Mouse (Mus musculus): ENCODE results near the gene Smim23. TPM values are rescaled to one million over a fixed set of nuclear protein-coding genes. Genes with fewer than 3 reads are reported as not detected.

The Smim23 gene
- total and polyA plus RNA-seq, 3 experiments: not detected

GRCm38 (mm10) chr11:32803658-32804057 lies 20.7 kb downstream of the Smim23 start:
- Histone ChIP-seq H3K4me1 (ENCODE audit: control insufficient read depth in 1 of 2, insufficient read depth in 2 of 2, low read length in 2 of 2) (no peaks in the 10 kb centered on the region), H3K4me3 (ENCODE audit: control insufficient read depth in 1 of 2, insufficient read depth in 1 of 2, low read depth in 2 of 2, low read length in 2 of 2) (no peak overlapping the region), H3K36me3 (ENCODE audit: control insufficient read depth in 1 of 2, insufficient read depth in 2 of 2, low read length in 2 of 2) (no peaks in the 10 kb centered on the region), H3K79me2 (ENCODE audit: control insufficient read depth, insufficient read depth, low read length, poor library complexity) (no peaks in the 10 kb centered on the region), H3K9me3 (replicated peaks; ENCODE audit: insufficient read depth, low read length) (no peaks in the 10 kb centered on the region), H3K27me3 (ENCODE audit: control insufficient read depth in 1 of 2, insufficient read depth in 2 of 2, low read length in 2 of 2) (no peaks in the 10 kb centered on the region; a peak in 1 of 4 replicates), H3K27ac (ENCODE audit: control insufficient read depth, low read depth, low read length) (no peak overlapping the region), H3K9ac (ENCODE audit: control insufficient read depth, low read depth, low read length, poor library complexity, severe bottlenecking) (no peak overlapping the region)
- no peak for DNase-seq (ENCODE audit: low read depth, low spot score)
- no peak for TF ChIP-seq MAZ (IDR thresholded peaks at IDR 0.05; ENCODE audit: low read depth, low read length)
- no peak for TF ChIP-seq ETS1 (IDR thresholded peaks at IDR 0.05; ENCODE audit: low read depth, low read length)

- Histone ChIP-seq H3K4me1 (ENCODE audit: control insufficient read depth in 1 of 2, insufficient read depth in 2 of 2, low read length in 2 of 2) (no peaks in the 10 kb centered on the region), H3K9ac (ENCODE audit: control insufficient read depth, low read depth, low read length, poor library complexity, severe bottlenecking) (no peak overlapping the region), H3K36me3 (ENCODE audit: control insufficient read depth in 1 of 2, insufficient read depth in 2 of 2, low read length in 2 of 2) (no peaks in the 10 kb centered on the region), H3K79me2 (ENCODE audit: control insufficient read depth, insufficient read depth, low read length, poor library complexity) (no peaks in the 10 kb centered on the region), H3K27me3 (ENCODE audit: control insufficient read depth in 1 of 2, insufficient read depth in 2 of 2, low read length in 2 of 2) (peaks cover 0 to 1% of the 10 kb centered on the region in 2 experiments; a peak in 2 of 4 replicates), H3K9me3 (replicated peaks; ENCODE audit: insufficient read depth, low read length) (no peaks in the 10 kb centered on the region), H3K27ac (ENCODE audit: control insufficient read depth, low read depth, low read length) (no peak overlapping the region), H3K4me3 (ENCODE audit: control insufficient read depth in 1 of 2, insufficient read depth in 1 of 2, low read depth in 2 of 2, low read length in 2 of 2) (no peak overlapping the region)
- TF ChIP-seq HCFC1 (IDR thresholded peaks at IDR 0.05; ENCODE audit: low read depth, low read length): no peak
- TF ChIP-seq USF2 (IDR thresholded peaks at IDR 0.05; ENCODE audit: borderline replicate concordance in 1 of 2, insufficient read depth in 1 of 2, low read depth in 1 of 2, low read length in 2 of 2): no peak
- no peak for TF ChIP-seq MAFK (IDR thresholded peaks at IDR 0.05; ENCODE audit: borderline replicate concordance, low read depth, low read length)
- DNase-seq (ENCODE audit: low read depth, low spot score): no peak
Observed at GRCm38 (mm10) chr11:32801715-32802114, 22.7 kb downstream of the Smim23 start.

GRCm38 (mm10) chr11:32800929-32801375 lies 23.5 kb downstream of the Smim23 start:
- H3K9me3 ChIP-seq (replicated peaks; ENCODE audit: insufficient read depth, low read length): no peaks in the 10 kb centered on the region
- peaks cover 0 to 1% of the 10 kb centered on the region in 2 experiments; a peak in 2 of 4 replicates for H3K27me3 ChIP-seq (ENCODE audit: control insufficient read depth in 1 of 2, insufficient read depth in 2 of 2, low read length in 2 of 2)
- H3K4me3 ChIP-seq (ENCODE audit: control insufficient read depth in 1 of 2, insufficient read depth in 1 of 2, low read depth in 2 of 2, low read length in 2 of 2): no peak overlapping the region
- no peak for TF ChIP-seq NRF1 (IDR thresholded peaks at IDR 0.05; ENCODE audit: insufficient read depth, low read depth, low read length, poor library complexity, severe bottlenecking)
- no peak for TF ChIP-seq CTCF (IDR thresholded peaks at IDR 0.05 in 2 of 3, conservative IDR thresholded peaks at IDR 0.05 in 1 of 3; ENCODE audit: control insufficient read depth in 1 of 3, insufficient read depth in 1 of 3, low read depth in 2 of 3, low read length in 3 of 3, poor library complexity in 1 of 3, severe bottlenecking in 1 of 3)
- TF ChIP-seq HCFC1 (IDR thresholded peaks at IDR 0.05; ENCODE audit: low read depth, low read length): no peak
- TF ChIP-seq KAT2A (conservative IDR thresholded peaks at IDR 0.05; ENCODE audit: low read depth, low read length): no peak
- no peak for TF ChIP-seq BHLHE40 (IDR thresholded peaks at IDR 0.05; ENCODE audit: borderline replicate concordance, low read depth, low read length)
- no peak for TF ChIP-seq TBP (IDR thresholded peaks at IDR 0.05; ENCODE audit: low read depth, low read length)
- no peak for TF ChIP-seq RCOR1 (IDR thresholded peaks at IDR 0.05; ENCODE audit: low read depth, low read length)
- no peak for DNase-seq (ENCODE audit: low read depth, low spot score)
- H3K36me3 ChIP-seq (ENCODE audit: control insufficient read depth in 1 of 2, insufficient read depth in 2 of 2, low read length in 2 of 2): no peaks in the 10 kb centered on the region
- no peaks in the 10 kb centered on the region for H3K79me2 ChIP-seq (ENCODE audit: control insufficient read depth, insufficient read depth, low read length, poor library complexity)
- no peak overlapping the region for H3K9ac ChIP-seq (ENCODE audit: control insufficient read depth, low read depth, low read length, poor library complexity, severe bottlenecking)
- no peaks in the 10 kb centered on the region for H3K4me1 ChIP-seq (ENCODE audit: control insufficient read depth in 1 of 2, insufficient read depth in 2 of 2, low read length in 2 of 2)
- H3K27ac ChIP-seq (ENCODE audit: control insufficient read depth, low read depth, low read length): no peak overlapping the region
